Mouse (Mus musculus): Measurements from ENCODE around the gene Dock2.

GRCm38 (mm10) chr11:34449944-34450343, 333.7 kb downstream of the Dock2 start:
- TF ChIP-seq CTCF (IDR thresholded peaks at IDR 0.05; ENCODE audit: low read depth) (no peak), EP300 (IDR thresholded peaks at IDR 0.05; ENCODE audit: low read depth) (no peak)

All from liver, postnatal 0 days (tissue).